Mouse (Mus musculus) neural tube, embryonic 15.5 days (tissue): Measurements from ENCODE around the gene Calhm4. TPM values are rescaled to one million over a fixed set of nuclear protein-coding genes. Genes with fewer than 3 reads are reported as not detected.

Experiments
- ATAC-seq: fragments of 200-750 bp; cut with Nextera tagmentation; 2 replicates; pipeline ENCODE4 v1.8.0; 2017; ENCODE audit warnings: mild to moderate bottlenecking, moderate TSS enrichment, moderate library complexity; ENCODE audit not compliant: low FRiP score
- H3K27ac ChIP-seq: fragments of 300-500 bp; sonication (generic); replicated peaks from 2 replicates; pipeline ENCODE4 v1.5.1; 2015; ENCODE audit warnings: mild to moderate bottlenecking, inconsistent platforms
- H3K27me3 ChIP-seq: fragments of 300-500 bp; sonication (generic); replicated peaks from 2 replicates; pipeline ENCODE4 v1.6.1; 2015; ENCODE audit warnings: inconsistent platforms
- H3K36me3 ChIP-seq: fragments of 300-500 bp; sonication (generic); 2 replicates; pipeline ENCODE4 v1.6.1; 2015; ENCODE audit warnings: inconsistent platforms
- H3K4me1 ChIP-seq: fragments of 300-500 bp; sonication (generic); 2 replicates; pipeline ENCODE4 v1.6.1; 2015; ENCODE audit warnings: inconsistent platforms
- H3K4me2 ChIP-seq: fragments of 300-500 bp; sonication (generic); 2 replicates; pipeline ENCODE4 v1.6.1; 2015; ENCODE audit warnings: inconsistent platforms, mild to moderate bottlenecking, moderate library complexity
- H3K4me3 ChIP-seq: fragments of 300-500 bp; sonication (generic); replicated peaks from 2 replicates; pipeline ENCODE4 v1.5.1; 2015; ENCODE audit warnings: mild to moderate bottlenecking, inconsistent platforms
- H3K9ac ChIP-seq: fragments of 300-500 bp; sonication (generic); replicated peaks from 2 replicates; pipeline ENCODE4 v1.6.1; 2015; ENCODE audit warnings: mild to moderate bottlenecking, inconsistent platforms
- H3K9me3 ChIP-seq: fragments of 300-500 bp; sonication (generic); replicated peaks from 2 replicates; pipeline ENCODE4 v1.6.1; 2016; ENCODE audit warnings: inconsistent platforms
- WGBS: fragments of 180-500 bp; shearing (Covaris S2); methylation state at CpG from one replicate; pipeline ENCODE4 v1.1.7; 2015; ENCODE audit warnings: mixed read lengths; 5-methylcytosine and 5-hydroxymethylcytosine counted together
- polyA plus RNA-seq: library from polyadenylated mRNA; unstranded; fragments of >200 nt; fragmentation: Nextera tagmentation; extraction: Ambion mirVana; gene quantifications from 2 replicates; pipeline ENCODE4 v1.2.1, GENCODE M21; 2015

Calhm4 gene
- not detected in 2 replicates for polyA plus RNA-seq

GRCm38 (mm10) chr10:34044210-34044609, at the start of gene Calhm4:
Gene Calhm4 (minus strand): TSS chr10:34044310.
- no peaks in the 10 kb centered on the region for H3K4me1 ChIP-seq
- no peaks in the 10 kb centered on the region for H3K36me3 ChIP-seq

GRCm38 (mm10) chr10:34091888-34092287, 47.8 kb upstream of the Calhm4 start:
- no peaks in the 10 kb centered on the region for H3K27me3 ChIP-seq
- H3K9ac ChIP-seq, result no peak overlapping the region
- H3K27ac ChIP-seq, result no peak overlapping the region
- no peak for ATAC-seq
- H3K4me2 ChIP-seq, result no peak overlapping the region
- no peak overlapping the region for H3K4me3 ChIP-seq
- 77% methylated on average over 5 of the region's 5 CpGs for WGBS
- H3K36me3 ChIP-seq, result no peaks in the 10 kb centered on the region
- H3K9me3 ChIP-seq, result no peaks in the 10 kb centered on the region
- peaks cover 4% of the 10 kb centered on the region; the same call in 1 of the 2 replicates for H3K4me1 ChIP-seq

More at GRCm38 (mm10) chr10:34044210-34044609, at the start of gene Calhm4:
- Histone ChIP-seq H3K4me3 (no peak within 1 kb of the TSS), H3K4me2 (no peak within 1 kb of the TSS), H3K27me3 (no peaks in the 10 kb centered on the region), H3K9me3 (no peaks in the 10 kb centered on the region), H3K9ac (no peak within 1 kb of the TSS), H3K27ac (no peak within 1 kb of the TSS)
- WGBS, result 83% methylated on average over 5 of the region's 5 CpGs
- ATAC-seq, result no peak

DNA sequence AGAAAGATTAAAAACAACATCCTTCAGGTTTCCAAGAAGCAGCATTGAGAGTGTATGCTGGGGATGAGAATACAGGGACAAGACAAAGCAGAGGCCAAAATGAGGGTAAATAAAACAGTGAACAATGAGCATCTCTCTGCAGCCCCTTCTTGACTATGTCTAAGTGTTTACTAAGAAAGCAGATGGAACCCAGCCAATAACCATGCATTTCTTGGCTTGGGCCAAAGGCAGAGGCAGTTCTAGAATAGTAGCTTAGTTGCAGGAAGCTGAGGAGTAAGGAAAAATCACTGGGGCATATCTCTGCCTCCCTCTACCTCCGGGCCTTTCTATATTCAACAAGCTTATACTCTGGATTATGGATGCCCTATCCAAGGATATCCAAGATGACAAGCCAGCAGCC, 46.4 kb upstream of the Calhm4 start:
- no peaks in the 10 kb centered on the region for H3K27me3 ChIP-seq
- 90% methylated on average over 1 of the region's 1 CpGs for WGBS
- H3K36me3 ChIP-seq, result no peaks in the 10 kb centered on the region
- no peak for ATAC-seq
- H3K27ac ChIP-seq, result no peak overlapping the region
- H3K4me2 ChIP-seq, result no peak overlapping the region
- no peaks in the 10 kb centered on the region for H3K9me3 ChIP-seq
- no peak overlapping the region for H3K9ac ChIP-seq
- no peaks in the 10 kb centered on the region for H3K4me1 ChIP-seq
- no peak overlapping the region for H3K4me3 ChIP-seq

GRCm38 (mm10) chr10:34089517-34089916, 45.4 kb upstream of the Calhm4 start:
- no peaks in the 10 kb centered on the region for H3K36me3 ChIP-seq
- no peaks in the 10 kb centered on the region for H3K4me1 ChIP-seq
- no peak overlapping the region for H3K27ac ChIP-seq
- no peak for ATAC-seq
- H3K9me3 ChIP-seq, result no peaks in the 10 kb centered on the region
- no peak overlapping the region for H3K4me3 ChIP-seq
- no peak overlapping the region for H3K9ac ChIP-seq
- no peak overlapping the region for H3K4me2 ChIP-seq
- no peaks in the 10 kb centered on the region for H3K27me3 ChIP-seq
- WGBS, result 64% methylated on average over 3 of the region's 3 CpGs

DNA sequence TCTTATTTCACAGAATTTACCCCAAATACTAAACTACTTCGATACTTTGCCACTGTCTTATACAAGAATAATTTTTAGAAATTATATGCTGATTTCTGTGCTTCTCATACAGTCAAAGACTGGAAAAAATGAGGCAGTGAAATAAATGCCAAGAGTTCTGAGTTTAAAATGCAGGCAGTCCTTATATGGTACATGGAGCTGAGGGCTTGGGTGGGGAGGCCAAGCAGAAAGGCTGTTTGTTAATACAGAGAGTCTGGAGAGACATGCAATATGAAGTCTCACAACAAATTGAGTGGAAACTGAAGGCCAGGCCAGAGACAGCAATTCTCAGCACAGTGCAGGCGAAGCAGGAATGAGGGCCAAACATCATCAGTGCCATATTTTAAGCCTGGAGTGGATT, 44.4 kb upstream of the Calhm4 start:
- Histone ChIP-seq H3K4me2 (no peak overlapping the region), H3K9me3 (no peaks in the 10 kb centered on the region), H3K36me3 (no peaks in the 10 kb centered on the region), H3K27me3 (no peaks in the 10 kb centered on the region), H3K27ac (no peak overlapping the region), H3K4me3 (no peak overlapping the region), H3K9ac (no peak overlapping the region), H3K4me1 (no peaks in the 10 kb centered on the region)
- WGBS, result 95% methylated on average over 2 of the region's 2 CpGs
- ATAC-seq, result no peak

- H3K27me3 ChIP-seq, result no peaks in the 10 kb centered on the region
- H3K36me3 ChIP-seq, result no peaks in the 10 kb centered on the region
- 93% methylated on average over 1 of the region's 1 CpGs for WGBS
- no peaks in the 10 kb centered on the region for H3K9me3 ChIP-seq
- no peak for ATAC-seq
- no peak overlapping the region for H3K4me2 ChIP-seq
- H3K9ac ChIP-seq, result no peak overlapping the region
- no peaks in the 10 kb centered on the region for H3K4me1 ChIP-seq
- H3K27ac ChIP-seq, result no peak overlapping the region
- no peak overlapping the region for H3K4me3 ChIP-seq
Observed at GRCm38 (mm10) chr10:34086514-34086913, 42.4 kb upstream of the Calhm4 start.

DNA sequence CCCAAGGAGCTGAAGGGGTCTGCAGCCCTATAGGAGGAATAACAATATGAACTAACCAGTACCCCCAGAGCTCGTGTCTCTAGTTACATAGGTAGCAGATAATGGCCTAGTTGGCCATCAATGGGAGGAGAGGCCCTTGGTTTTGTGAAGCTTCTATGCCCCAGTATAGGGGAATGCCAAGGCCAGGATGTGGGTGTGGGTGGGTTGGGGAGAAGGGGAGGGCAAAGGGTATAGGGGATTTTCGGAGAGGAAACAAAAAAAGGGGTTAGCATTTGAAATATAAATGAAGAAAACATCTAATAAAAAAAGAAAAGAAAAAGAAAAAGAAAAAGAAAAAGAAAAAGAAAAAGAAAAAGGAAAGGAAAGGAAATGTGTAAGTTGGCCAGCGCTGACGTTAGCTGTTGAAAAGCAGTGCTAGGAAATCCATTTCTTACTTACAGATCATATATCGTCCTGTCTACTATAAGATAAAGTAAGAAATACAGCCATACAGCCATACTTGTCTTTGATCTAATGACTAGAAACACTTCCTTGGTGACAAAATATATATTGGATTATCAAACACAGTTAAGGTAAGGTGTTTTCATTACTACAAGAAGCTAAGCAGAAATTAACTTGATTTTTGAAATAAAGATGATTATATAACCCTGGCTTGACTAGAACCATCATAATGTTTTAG, 30.6 kb upstream of the Calhm4 start:
- Histone ChIP-seq H3K27me3 (no peaks in the 10 kb centered on the region), H3K9ac (no peak overlapping the region), H3K36me3 (no peaks in the 10 kb centered on the region), H3K4me3 (no peak overlapping the region), H3K9me3 (no peaks in the 10 kb centered on the region), H3K4me2 (no peak overlapping the region), H3K27ac (no peak overlapping the region), H3K4me1 (no peaks in the 10 kb centered on the region)
- WGBS, result 91% methylated on average over 5 of the region's 5 CpGs
- ATAC-seq, result no peak

GRCm38 (mm10) chr10:34071650-34072049, 27.5 kb upstream of the Calhm4 start:
- Histone ChIP-seq H3K9me3 (no peaks in the 10 kb centered on the region), H3K4me1 (no peaks in the 10 kb centered on the region), H3K4me3 (no peak overlapping the region), H3K9ac (no peak overlapping the region), H3K27ac (no peak overlapping the region), H3K4me2 (no peak overlapping the region), H3K36me3 (no peaks in the 10 kb centered on the region), H3K27me3 (no peaks in the 10 kb centered on the region)
- ATAC-seq, result no peak
- WGBS, result 78% methylated on average over 2 of the region's 2 CpGs

DNA sequence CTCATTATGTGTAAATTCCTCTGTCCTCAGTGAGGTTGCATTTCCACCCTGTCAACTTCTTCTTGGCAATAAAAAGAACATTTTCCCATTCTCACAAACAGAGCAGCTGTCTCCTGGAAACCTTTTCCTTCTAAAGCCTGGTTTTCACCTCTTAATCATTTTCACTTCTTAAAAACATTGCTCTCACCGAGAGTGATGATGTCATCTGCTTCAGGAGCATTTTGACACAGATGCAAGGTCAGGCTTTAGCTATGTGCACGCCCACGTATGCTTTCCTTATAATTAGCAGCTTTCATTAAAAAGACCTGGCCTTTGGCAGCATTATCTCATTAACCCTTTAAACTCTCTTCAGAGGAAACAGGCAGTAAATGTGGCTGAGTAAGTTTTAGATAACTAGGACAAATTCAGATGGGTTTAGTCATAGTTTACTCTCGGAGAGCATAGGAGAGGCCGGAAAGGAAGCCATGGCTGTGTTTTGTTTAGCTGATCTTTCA, 26.9 kb upstream of the Calhm4 start:
- Histone ChIP-seq H3K27me3 (no peaks in the 10 kb centered on the region), H3K36me3 (no peaks in the 10 kb centered on the region), H3K4me2 (no peak overlapping the region), H3K4me1 (no peaks in the 10 kb centered on the region), H3K4me3 (no peak overlapping the region), H3K9me3 (no peaks in the 10 kb centered on the region), H3K27ac (no peak overlapping the region), H3K9ac (no peak overlapping the region)
- 69% methylated on average over 5 of the region's 5 CpGs for WGBS
- ATAC-seq, result no peak

DNA sequence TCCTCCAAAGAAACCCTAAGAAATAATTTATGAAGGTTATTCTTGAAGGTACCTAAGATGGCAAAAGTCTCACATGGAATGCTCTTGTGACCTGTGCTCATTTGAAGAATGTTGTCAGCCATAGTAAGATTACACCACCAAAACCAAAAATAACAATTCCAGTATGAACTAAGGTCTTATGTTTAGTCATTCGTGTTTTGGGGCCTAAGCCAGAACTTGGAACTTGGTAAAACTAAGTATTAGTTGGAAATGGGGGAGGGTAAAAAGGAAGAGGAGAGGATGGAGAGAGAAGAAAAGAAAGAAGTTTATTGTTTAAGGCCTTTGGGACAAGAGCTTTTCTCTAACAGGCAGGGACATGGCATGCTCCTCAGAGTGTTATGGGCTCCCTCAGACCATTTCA, 25.5 kb upstream of the Calhm4 start:
- WGBS, result 62% methylated on average over 1 of the region's 1 CpGs
- ATAC-seq, result no peak
- no peaks in the 10 kb centered on the region for H3K36me3 ChIP-seq
- H3K9ac ChIP-seq, result no peak overlapping the region
- H3K4me1 ChIP-seq, result no peaks in the 10 kb centered on the region
- no peak overlapping the region for H3K4me2 ChIP-seq
- no peak overlapping the region for H3K27ac ChIP-seq
- H3K27me3 ChIP-seq, result no peaks in the 10 kb centered on the region
- no peak overlapping the region for H3K4me3 ChIP-seq
- no peaks in the 10 kb centered on the region for H3K9me3 ChIP-seq

GRCm38 (mm10) chr10:34066591-34066990, 22.5 kb upstream of the Calhm4 start:
- Histone ChIP-seq H3K27ac (no peak overlapping the region), H3K27me3 (no peaks in the 10 kb centered on the region), H3K4me1 (no peaks in the 10 kb centered on the region), H3K4me2 (no peak overlapping the region), H3K4me3 (no peak overlapping the region), H3K9me3 (no peaks in the 10 kb centered on the region), H3K36me3 (no peaks in the 10 kb centered on the region), H3K9ac (no peak overlapping the region)
- no peak for ATAC-seq
- WGBS, result 66% methylated on average over 3 of the region's 3 CpGs

DNA sequence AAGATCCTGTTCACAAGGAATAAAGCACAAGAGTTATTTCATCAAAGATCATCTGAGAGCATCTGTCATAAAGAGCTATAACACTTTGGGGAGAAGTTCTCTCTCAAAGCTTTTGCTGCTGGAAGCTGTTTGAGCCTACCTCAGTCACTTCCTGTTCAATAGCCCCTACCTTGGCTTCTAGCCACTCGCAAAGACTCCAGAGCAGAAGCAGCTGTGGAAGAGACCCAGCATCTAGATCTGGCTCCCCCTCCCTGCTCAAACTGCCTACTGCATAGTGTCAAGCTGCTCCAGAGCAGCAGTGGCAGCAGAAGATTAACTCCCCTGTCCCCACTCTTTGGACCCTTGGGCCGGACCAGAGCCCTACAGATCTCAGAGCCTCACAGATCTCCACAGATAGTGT, 9.9 kb upstream of the Calhm4 start:
- 100% methylated on average over 2 of the region's 2 CpGs for WGBS
- H3K4me1 ChIP-seq, result no peaks in the 10 kb centered on the region
- no peak for ATAC-seq

More for the DNA sequence above, 9.9 kb upstream of the Calhm4 start:
- Histone ChIP-seq H3K36me3 (no peaks in the 10 kb centered on the region), H3K27me3 (no peaks in the 10 kb centered on the region), H3K9me3 (no peaks in the 10 kb centered on the region), H3K27ac (no peak overlapping the region), H3K4me2 (no peak overlapping the region), H3K9ac (no peak overlapping the region), H3K4me3 (no peak overlapping the region)
